Mouse (Mus musculus): ENCODE results near the gene Fbxw11. TPM values are rescaled to one million over a fixed set of nuclear protein-coding genes. Genes with fewer than 3 reads are reported as not detected.

The Fbxw11 gene
- polyA plus RNA-seq, 1 experiment from 2014 or later, result 84.9 TPM

GRCm38 (mm10) chr11:32785591-32786147, 143.1 kb downstream of the Fbxw11 start:
- Histone ChIP-seq H3K27ac (no peak overlapping the region), H3K9me3 (no peaks in the 10 kb centered on the region), H3K4me3 (no peak overlapping the region), H3K9ac (no peak overlapping the region), H3K36me3 (no peaks in the 10 kb centered on the region), H3K27me3 (no peaks in the 10 kb centered on the region), H3K4me1 (0 out of 2 replicates have a peak, but pooled peaks cover 5% of the 10 kb centered on the region), H3K4me2 (no peak overlapping the region)
- ATAC-seq (ENCODE audit: borderline replicate concordance, extremely low read depth, low FRiP score, low TSS enrichment), result no peak
- 74% methylated on average over 6 of the region's 6 CpGs for WGBS

GRCm38 (mm10) chr11:32786201-32786600, 143.7 kb downstream of the Fbxw11 start:
- Histone ChIP-seq H3K4me2 (no peak overlapping the region), H3K4me1 (0 out of 2 replicates have a peak, but pooled peaks cover under 1% of the 10 kb centered on the region), H3K27ac (no peak overlapping the region), H3K4me3 (no peak overlapping the region), H3K9me3 (no peaks in the 10 kb centered on the region), H3K27me3 (no peaks in the 10 kb centered on the region), H3K9ac (no peak overlapping the region), H3K36me3 (no peaks in the 10 kb centered on the region)
- WGBS, result 83% methylated on average over 5 of the region's 5 CpGs
- ATAC-seq (ENCODE audit: borderline replicate concordance, extremely low read depth, low FRiP score, low TSS enrichment), result no peak

- no peak for ATAC-seq (ENCODE audit: borderline replicate concordance, extremely low read depth, low FRiP score, low TSS enrichment)
- Histone ChIP-seq H3K27me3 (no peaks in the 10 kb centered on the region), H3K4me1 (peaks cover 5% of the 10 kb centered on the region; the same call in 1 of the 2 replicates), H3K27ac (no peak overlapping the region), H3K36me3 (no peaks in the 10 kb centered on the region), H3K4me2 (no peak overlapping the region), H3K9ac (no peak overlapping the region), H3K9me3 (no peaks in the 10 kb centered on the region), H3K4me3 (no peak overlapping the region)
- 42% methylated on average over 10 of the region's 10 CpGs for WGBS
These were observed 152.4 kb downstream of the Fbxw11 start for GRCm38 (mm10) chr11:32794759-32795445.

Other genes with a start within 250 kb of the Fbxw11 start
- gene Ubtd2, start 187.4 kb upstream of the Fbxw11 start, polyA plus RNA-seq (2015; fragmentation: Nextera tagmentation; extraction: Ambion mirVana), result 46.8 and 48.4 TPM in 2 replicates
- 0.58 and 0.81 TPM in 2 replicates for gene Efcab9, start 110.6 kb upstream of the Fbxw11 start, polyA plus RNA-seq (2015; fragmentation: Nextera tagmentation; extraction: Ambion mirVana)
- gene Stk10, start 109.4 kb upstream of the Fbxw11 start, polyA plus RNA-seq (2015; fragmentation: Nextera tagmentation; extraction: Ambion mirVana), result 1.9 and 2.9 TPM in 2 replicates
- not detected in 2 replicates for gene Smim23, start 181.9 kb downstream of the Fbxw11 start, polyA plus RNA-seq (2015; fragmentation: Nextera tagmentation; extraction: Ambion mirVana)